Mouse (Mus musculus) lung, postnatal 25 days (tissue): ENCODE results near the gene Kif6.
A peak's percentile ranks its signal among the peaks of the same experiment; 100 is the strongest.

Source experiments
- DNase-seq: peaks from one replicate; pipeline ENCODE4 v3.0.0; 2022; ENCODE audit warnings: low spot score

Gene Kif6

DNA sequence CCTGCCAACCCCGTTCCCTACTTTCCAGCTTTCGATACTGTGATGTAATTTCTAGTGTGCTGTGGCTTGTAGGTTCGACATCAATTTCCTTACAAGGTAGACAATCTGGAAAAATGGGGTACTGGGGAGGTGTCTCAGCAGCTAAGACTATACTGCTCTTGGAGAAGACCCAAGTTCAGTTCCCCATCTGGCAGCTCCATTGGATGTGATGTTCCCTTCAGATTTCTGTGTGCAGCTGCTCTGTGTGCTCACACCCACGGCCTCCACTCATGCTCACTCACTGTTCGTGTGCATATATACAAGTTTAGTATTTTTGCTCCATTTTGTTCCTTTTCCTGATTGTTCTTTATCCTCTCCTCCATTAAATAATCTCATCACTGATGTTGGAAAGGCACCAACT, 51.8 kb downstream of the Kif6 start:
- no peak for DNase-seq

DNA sequence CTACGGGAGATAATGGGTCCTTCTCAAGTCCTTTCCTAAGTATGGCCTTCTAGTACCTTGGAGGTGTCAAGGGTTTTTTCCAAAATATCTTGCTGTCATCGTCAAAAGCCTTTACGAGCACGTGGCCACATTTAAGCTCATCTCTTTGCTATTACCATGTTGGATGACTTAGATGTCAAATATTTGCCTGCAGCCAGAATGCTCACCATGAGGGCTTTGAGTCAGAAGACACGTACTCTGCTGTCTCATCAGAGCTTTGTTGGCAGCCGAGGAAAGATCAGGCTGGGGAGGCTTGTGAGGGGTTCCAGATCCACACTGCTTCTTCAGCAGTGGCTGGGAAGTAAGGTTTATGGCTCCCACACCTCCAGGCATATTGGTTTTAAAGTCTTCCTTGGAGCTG, 53.4 kb downstream of the Kif6 start:
- DNase-seq: no peak

DNA sequence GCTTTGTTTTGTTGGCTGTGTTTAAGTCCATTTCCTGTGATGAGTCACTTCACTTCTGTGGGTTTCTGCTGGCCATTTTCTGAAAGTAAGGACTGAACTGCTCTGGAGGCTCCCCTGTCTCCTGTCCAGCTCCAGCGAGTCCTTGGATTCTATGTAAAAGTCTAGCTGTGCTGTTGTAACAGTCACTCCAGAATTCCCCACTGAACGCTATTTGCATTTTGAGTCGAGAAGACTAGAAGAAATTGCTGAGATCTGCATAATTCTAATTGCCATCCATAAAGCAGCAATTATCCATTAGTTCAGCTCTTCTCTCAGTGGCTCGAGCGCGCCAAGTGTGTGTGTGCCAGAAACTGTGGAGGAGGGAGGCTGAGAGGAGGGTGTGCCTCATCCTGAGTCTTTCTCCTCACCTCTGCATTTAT, 57.0 kb downstream of the Kif6 start:
- DNase-seq: no peak

DNA sequence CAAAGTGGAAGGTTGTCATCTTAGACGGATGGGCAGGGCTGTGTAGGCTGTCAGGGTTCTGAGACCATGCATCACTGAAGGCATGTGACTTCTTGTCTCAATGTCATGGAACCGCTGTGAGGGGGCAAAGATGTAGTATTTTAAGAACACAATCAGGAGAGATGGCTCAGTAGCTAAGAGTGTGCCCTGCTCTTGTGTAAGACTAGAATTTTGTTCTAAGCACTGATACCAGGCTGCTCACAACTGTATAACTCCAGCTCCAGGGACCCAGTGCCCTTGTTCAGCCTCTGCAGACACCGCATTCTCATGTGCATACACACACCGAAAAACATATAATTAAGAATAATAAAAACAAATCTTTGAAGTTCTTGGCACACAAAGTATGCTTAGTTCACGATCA, 57.5 kb downstream of the Kif6 start:
- no peak for DNase-seq

DNA sequence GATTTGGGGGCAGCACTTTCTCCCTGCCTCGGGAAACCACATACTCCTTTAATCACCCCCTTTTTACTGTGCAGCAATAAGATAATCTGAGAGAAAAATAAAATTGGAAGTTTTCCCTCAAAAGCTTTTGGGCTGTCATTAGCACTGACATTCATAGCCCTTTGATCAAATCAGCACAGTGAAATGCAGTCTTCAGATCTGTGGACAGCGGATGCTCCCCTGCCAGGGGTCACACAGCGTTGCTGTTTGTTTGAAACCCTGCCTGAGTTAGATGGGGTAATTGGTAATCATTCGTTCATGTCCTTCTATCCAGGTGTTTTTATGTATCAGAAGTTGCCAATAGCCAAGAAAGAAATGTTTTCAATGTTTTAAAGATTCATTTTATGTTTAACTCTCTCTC, 60.7 kb downstream of the Kif6 start:
- DNase-seq: no peak

DNA sequence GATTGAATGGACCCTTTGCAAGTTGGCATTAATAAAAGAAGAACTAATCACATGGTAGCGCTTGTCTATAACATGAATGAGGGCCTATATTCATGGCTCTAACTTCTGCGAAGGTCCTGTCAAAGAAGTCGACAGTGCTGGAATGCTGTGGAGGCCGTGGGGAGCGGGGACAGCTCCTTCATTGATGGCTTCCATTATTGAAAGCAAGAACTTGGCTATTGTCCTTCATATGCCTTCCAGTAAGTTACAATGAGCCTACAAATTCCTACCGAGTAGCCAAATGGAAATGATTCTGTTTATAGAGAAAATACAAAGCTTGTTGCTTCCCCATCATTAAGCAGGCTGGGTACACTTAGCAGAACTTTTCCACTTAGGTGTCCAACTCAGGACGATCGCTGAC, 66.5 kb downstream of the Kif6 start:
- DNase-seq: no peak

DNA sequence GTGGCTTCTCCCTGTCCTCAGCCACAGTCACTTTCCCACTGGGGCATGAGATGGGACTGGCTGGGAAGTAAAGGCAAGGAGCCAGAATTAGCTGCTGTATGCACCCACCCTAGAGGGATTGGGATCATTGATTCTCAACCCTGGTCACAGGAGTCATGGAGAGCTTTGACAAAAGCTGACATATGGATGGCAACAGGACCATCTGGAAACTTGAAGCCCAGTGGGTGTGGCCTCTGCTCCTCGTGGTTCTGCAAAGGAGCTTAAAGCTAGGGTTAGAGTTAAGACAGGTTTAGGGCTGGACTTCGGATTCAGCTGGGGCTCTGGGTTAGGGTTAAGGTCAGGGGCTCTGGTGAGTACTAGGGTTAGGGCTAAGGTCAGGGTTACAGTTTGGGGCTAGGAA, 69.2 kb downstream of the Kif6 start:
- DNase-seq: no peak

DNA sequence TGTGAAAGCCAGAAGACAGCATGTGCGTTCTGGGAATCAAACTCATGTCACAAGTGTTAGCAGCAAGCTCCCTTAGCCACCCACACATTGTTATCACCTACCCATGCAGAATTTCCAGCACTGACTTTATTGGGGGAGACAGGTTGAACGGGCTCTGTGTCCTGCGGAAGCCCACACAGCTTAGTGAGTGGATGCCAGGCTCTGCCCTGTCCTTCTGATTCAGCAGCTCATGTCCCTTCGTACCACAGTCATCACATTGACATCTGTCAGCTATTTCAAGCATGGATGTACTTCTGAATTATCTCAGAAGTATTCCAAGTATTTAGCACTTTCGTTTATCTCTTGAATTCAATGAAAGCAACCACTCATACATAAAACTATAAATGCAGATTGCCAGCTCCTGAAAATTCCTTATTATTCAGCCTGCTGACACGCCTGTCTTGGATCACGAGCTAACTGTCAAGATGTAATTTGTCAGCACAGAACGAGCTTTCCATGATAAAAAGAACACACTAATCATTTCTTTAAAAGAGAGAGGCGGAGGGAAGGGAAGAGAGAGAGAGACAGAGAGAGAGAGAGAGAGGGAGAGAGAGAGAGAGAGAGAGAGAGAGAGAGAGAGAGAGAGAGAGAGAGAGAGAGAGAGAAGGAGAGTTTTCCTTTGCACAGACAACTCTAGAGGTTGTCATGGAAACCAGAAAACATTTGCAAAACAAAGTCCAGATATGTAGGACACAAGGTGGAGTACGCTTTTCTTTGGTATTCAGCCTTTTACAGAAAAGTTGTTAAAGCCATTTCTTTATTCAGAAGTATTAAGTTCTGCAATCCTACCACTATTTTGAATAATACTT, 75.9 kb downstream of the Kif6 start:
- DNase-seq: peak; percentile 2

DNA sequence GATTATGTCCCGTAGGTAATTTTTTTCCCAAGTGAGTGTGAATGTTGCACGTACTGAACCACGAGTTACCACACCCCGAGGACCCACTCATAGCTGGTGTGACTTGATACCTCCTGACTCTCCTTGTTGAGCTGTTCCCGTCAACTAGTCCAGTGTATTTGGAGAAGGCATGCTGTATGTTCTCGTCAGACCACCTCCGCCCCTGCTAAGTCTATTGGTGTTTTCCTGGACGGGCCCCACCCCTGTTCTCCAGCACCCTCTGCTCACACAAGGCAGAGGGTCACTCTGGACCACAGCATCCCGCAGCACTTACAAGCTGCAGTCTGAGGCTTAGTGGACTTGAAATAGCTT, 76.5 kb downstream of the Kif6 start:
- peak; percentile 15 for DNase-seq

DNA sequence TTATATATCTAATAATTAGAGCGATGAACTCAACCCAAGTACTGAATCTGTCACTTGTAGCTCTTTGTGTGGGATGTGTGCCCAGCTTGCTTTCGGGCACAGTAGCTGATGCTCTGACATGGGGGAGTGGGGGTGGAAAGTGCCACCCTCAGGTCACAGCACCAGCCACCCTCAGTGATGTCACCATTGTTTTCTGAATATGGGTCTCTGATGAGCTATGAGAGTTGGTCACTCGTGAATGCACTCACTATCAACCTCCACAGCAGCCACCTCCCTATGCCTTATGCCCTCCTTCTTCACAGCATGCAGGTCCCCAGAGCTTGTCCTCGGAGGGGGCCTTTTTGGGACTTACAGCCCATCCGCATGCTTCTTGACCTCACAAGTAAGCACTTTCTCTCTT, 78.3 kb downstream of the Kif6 start:
- DNase-seq: no peak

DNA sequence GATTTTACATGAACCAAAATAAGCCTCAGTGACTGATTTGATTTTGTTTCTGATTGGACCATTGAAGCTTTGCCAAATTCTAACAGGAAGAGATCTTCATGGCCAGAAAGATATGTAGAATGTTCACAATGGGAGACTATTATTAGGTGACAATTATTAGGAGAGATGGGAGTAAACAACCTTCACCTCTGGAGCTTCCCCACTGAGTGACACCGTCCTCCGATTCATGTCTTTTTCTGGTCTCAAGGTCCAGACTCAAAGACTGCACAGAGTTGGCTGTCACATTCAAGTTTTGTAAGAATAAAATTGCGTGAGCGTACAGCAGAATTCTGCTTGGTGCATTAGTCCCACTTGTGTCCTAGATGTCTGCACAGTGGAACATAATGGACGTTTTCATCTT, 82.3 kb downstream of the Kif6 start:
- DNase-seq: no peak

DNA sequence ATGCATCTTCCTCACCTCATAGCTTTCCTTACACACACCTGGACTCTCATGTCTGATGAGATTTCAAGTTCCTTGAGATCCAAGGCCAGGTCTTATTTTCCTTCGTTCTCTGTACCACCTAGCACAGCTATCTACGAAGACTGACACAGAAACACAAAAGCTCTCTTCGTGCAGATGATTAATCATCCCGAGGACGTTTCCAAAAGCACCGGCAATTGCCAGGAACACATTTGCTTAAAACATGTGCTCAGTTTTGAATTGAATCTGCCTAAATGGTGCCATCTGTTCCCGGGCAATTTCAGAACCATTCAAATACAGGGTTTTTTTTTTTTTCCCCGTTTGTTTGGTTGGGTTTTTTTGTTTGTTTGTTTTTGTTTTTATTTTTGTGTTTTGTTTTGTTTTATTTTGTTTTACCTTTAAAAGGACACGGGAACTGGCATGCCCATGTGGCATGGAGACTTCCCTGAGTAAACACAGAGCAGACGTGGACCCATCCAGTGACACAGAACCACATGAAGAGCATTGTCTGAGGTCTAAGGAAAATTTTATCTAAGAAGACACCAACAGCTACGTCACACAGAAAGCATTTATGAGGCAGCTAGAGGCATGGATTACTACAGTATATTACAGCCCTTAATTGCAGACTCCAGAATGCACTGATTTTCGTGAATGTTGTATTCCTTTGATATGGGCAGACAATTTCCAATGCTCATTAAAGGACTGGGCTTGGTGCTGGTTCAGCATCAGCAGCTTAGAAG, 88.7 kb downstream of the Kif6 start:
- DNase-seq: no peak

DNA sequence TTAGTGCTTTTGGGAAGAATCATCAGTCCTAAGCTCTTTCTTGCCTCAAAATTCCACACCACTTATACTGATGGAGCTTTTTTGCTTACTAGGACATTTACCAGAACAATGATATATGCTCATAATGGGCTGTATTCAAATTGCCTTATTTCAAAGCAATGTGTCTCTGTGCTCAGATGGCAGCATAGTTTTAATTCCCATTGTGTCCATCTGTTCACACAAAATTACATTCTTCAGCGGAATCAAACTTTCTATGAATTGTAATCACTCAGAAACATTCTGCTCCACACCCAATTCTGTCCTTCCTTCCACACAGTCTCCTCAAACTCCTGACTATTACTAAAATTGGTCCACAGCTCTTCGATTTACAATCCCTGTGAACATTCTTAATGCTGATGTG, 94.3 kb downstream of the Kif6 start:
- DNase-seq: no peak

DNA sequence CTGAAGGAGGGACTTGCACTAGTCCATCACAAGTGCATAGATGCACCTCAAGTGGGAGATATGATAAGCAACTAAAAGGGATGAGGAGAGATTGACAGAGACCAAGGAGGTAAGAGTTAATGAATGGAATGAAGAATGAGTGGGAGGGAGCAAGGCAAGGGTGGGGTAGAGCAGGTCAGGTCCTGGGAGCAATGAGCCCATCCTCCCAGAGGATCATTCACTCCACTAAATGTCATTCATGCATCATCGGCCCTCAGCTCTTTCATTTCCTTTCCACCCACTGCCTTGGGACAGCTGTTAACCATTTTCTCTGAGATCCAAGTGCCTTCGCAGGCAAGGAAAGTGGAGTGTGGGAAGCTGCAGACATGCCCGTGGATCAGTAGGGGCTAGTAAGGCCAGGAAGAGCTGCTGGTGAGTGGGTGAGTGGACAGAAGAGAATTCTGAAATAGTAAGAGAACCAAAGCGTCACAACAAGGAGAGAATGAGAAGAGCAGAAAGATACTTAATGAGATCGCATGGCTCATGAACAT, 95.2 kb downstream of the Kif6 start:
- DNase-seq: no peak

DNA sequence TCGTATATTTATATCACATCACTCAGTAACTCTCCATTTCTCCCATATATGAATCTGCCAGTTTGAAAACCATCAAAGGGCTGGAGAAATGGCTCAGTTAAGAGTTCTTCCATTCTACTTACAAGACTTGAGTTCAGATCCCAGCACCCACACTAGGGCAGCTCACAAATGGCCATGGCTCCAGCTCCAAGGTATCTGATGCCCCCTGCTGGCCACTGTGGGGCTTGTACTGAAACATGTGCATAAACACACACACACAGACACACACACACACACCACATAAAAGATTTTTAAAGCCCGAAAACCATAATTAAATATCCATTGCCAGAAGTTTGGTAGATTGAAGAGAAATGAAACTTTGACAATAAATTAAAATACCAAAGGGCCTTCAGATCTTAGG, 111.3 kb downstream of the Kif6 start:
- no peak for DNase-seq

DNA sequence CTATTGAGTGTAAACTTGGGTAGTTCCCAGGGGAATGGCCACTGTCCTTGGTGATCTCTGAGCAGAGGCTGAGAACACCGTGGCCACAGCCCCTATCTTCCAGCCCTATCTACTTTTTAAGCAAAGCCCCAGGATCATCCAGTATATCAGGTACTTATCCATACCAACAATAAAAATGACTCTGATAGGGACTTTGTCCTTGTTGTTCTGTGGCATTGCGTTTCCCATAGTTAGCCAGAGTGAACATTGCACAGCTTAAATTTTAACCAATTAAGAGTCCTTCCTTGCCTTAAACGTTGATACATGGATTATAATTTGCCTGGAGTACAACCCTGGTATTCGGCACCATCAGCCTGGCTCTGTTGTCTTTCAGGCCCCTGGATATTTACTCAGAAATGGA, 112.0 kb downstream of the Kif6 start:
- DNase-seq: no peak

DNA sequence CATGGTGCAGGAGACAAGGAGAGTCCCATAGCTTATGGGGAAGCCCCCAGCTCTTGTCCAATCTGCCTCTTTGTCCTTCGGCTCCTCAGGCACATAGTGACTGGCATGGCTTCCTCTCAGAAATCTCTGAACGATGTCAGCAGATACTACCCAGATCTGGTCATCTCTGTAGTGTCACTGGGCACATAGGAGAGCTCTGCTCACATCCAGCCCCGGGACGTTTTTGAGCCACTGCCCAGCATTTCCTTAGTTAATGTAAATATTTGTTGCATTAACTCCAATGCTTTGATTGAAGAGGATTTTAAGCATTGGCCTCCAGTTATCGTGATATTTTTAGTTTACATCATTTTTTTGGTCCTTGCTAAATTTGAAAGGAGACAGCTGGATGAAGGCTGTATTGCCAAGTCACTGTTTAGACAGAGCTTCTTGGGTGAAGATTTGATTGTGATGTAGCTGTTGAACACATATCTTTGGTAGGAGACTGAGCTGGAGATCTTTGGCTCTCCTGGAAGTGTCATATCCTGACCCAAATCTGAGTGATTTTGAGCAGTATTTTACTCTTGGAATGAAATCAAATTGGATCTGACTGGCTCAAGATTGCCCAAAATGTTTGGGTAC, 112.6 kb downstream of the Kif6 start:
- DNase-seq: peak; percentile 21

DNA sequence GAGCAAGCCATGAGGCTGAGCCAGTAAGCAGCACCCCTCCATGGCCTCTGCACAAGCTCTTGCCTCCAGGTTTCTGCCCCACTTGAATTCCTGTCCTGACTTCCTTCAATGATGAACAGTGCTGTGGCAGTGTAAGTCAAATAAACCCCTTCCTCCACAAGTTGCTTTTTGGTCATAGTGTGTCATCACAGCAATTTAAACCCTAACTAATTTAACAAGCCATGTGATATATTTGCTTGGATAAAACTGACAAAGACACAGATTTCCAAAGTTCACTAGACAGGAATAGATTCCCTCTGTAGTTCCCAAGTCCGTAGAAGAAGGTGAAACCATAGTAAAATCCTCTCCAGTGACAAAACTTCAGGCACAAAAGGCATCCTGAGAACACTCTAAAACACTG, 114.9 kb downstream of the Kif6 start:
- no peak for DNase-seq

DNA sequence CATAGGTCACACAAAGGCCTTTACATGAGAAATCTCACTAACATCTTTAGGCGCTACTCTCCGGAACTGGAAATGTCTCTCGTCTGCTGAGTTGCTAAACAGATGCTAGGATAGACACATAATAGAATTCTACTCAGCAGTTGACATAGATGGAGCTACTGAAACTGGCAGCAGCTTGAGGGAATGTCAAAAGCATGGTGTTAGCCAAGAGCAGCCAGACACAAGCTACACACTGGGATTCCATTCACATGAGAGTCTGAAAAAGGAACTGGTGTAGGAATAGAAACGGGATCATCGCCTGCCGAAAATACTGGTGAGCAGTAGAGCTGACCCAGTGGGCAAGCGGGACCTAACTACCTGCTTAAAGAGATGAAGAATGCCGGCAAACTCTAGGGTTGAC, 117.8 kb downstream of the Kif6 start:
- peak; percentile 11 for DNase-seq

DNA sequence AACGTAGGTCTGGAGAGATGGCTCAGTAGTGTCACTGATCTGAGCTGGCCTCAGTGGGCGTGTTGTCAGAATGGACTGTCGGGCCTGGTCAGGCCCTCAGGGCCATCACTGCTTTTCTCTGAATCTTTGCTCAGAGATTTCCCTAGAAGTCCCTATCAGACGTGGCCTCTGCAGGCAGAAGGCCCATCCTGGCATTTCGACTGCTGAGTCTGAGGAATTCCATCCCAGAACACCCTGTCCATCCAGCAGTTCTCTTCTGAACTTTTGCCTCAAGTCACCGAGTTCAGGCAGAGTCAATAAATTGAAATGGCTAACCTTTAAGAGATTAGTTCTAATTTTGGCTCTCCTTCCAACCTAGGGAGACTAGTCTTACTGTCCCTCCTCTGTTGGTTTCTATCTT, 119.1 kb downstream of the Kif6 start:
- no peak for DNase-seq

DNA sequence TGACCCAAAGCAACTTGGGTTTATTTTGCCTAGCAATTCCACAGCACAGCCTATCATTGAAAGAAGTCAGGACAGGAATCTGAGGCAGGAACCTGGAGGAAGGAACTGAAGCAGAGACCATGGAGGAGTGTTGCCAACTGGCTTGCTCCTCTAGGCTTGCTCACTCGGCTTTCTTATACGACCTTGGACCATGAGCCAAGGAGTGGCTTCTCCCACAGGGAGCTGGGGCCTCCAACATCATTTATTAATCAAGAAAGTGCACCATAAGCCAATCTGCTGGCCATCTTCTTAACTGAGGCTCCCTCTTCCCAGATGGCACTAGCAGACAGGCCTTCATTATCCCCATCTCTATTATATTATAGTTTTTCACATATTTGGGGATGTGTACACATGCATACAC, 119.8 kb downstream of the Kif6 start:
- no peak for DNase-seq

DNA sequence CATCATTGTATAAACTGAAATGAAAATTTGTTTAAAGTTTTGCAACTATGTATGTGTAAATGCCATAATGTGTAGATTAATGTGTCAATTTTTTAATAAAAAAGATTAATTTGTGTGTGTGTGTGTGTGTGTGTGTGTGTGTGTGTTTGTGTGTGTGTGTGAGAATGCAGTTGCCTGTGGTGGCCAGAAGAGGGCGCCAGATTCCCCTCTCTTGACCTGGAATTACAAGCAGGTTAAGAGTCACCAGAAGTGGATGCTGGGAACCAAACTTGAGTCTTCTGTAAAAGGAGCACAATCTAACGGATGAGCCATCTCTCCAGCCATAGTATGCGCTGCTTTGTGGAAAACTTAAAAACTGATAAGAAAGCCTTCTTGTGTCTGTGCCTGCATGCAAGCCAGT, 121.4 kb downstream of the Kif6 start:
- DNase-seq: no peak

DNA sequence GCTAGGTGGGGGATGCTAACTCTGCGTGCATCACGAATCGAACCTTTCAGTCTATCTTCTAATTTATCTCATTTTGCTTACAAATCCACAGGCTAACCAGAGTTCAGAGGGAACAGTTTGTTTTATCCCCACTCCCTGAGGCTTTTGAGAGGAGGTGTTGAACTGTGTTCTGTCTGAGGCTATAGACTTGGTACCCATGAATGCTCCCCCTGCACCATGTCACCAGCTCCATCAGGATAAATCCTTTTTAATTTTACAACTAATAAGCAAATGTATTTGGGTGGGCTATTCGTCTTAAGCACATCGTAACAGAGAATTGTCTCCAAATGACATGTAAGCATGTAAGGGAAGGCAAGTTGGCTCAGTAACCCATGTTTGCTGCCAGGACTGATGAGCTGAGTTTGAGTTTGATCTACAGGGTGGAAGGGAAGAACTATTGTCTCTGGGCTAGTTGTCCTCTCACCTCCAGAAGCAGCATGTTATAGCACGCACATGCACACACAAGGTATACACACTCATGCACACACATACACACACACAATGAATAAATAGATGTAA, 122.4 kb downstream of the Kif6 start:
- DNase-seq: no peak
